Mouse (Mus musculus) gastrocnemius, postnatal 4 days (tissue): Measurements from ENCODE around the gene Stx1b. TPM values are rescaled to one million over a fixed set of nuclear protein-coding genes. Genes with fewer than 3 reads are reported as not detected.
"Not testable (repeated sequence)": the region's sequence is repeated elsewhere in the genome, so short reads cannot be mapped to it uniquely, and the experiment has no call there.

ENCODE experiments used
- DNase-seq, 2 experiments: peaks; one replicate each; pipeline ENCODE4 v3.0.0; 2021 to 2022; ENCODE audit warnings: low spot score in 2 of 2, mixed read lengths in 2 of 2
- long read RNA-seq, 2 experiments: library from polyadenylated mRNA; stranded (forward); transcript quantifications; one replicate each; pipeline ENCODE4 v2.0.0; 2021
- total RNA-seq, 2 experiments: library from RNA; stranded (reverse); gene quantifications; 2 replicates each; pipeline ENCODE4 v1.2.3; 2021

The Stx1b gene
- 1 to 10 TPM; 4.7 to 6.3 TPM for total RNA-seq
- long read RNA-seq, experiment 1, result 0 reads
- long read RNA-seq, experiment 2, partial matches to known transcripts, result 0 of 2 reads
- long read RNA-seq, experiment 2, other reads (novel, unspliced or antisense), result 2 of 2 reads

DNA sequence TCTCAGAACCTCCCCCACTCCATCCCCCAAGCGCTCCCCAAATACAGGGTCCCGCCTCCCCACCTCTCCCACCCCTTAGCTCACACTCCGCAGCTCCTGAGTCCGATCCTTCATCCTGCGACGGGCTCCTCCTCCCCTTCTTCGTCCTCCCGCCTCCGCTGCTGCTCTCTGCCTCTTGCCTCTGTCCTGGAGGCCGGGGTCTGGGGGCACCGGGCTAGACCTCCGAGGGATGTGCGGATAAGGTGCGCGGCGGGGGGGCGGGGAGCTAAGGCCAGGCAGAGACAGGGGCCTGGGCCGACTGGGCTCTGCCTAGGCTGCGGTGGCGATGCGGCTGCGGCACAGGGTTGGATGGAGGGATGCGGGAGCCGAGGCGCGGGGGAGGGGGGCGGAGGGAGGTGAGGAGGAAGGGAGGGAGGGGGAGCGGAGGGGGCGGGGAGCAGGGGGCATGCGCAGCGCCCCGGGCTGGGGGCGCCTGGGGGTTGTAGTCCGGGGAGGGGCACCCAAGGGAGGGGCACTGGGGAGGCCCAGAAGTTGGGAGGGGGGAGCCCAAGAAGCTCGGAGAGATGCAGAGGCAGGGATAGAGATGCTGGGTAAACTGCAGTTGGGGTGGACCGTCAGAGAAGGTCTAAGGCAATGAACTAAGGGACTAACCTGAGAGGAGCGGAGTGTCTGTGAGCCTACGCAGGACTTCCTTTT is at the start of gene Stx1b, which contains the start of gene Stx4a:
TSS of gene Stx1b (minus strand) at position 374 of the 696 bp plus-strand sequence.
TSS of gene Stx4a (plus strand) at position 119 of the 696 bp plus-strand sequence.
- peak; percentile 55 to 64 for DNase-seq

DNA sequence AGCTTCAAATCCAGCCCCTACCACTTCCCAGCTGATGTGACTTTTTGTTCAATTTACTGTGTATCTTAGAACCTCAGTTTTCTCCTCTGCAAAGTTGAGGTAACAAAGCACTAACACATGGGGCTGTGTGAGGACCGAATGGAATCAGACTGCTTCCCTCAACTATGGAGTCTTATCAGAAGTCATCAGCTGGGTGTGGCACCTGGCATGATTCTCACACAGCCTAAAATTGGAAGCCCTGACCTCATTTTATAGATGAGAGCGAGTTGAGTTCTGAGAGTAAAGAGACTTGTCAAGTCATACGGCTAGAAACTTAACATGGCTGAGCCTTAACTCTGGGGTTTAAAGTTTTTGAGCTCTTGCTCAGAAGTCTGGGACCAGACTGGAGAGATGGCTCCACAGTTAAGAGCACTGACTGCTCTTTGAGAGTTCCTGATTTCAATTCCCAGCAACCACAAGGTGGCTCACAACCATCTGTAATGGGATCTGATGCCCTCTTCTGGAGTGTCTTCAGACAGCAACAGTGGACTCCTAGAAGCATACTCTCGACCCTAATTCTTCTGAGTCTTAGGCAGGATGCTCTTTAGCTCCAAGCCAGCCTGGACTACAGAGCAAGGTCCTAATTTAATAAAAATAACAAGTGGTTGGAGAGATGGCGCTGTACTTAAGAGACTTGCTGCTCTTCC is 45.9 kb upstream of the Stx1b start:
- no peak for DNase-seq

DNA sequence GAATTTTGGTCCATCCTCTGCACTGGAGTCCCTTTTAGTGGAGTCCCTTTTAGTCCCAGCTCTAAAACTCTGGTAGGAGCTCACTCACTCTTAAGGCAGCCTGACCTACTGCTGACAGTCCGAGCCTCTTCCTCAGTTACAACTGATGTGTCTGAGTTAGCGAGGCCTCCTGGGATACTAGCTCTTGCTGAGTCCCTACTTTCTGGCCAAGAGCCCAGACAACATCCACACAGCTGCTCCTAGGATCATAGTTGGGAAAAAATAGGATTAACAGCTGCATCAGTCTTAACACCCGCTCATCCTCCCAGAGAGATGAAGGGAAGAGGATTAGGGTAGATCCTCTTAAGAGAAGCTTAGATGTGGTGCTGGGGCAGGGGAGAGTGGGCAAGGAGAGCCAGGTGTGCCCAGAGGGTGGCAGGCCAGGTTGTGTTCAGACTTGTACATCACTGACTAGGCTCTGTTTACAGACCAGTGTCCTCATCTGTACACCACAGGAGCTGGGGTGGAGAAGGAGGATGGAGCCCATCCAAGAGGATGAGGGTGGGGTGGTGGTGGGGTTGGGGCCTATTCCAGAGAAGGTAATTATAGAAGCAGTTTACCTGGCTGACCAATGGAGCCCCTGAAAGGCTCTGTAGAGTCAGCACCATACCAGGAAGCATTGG is 44.9 kb upstream of the Stx1b start:
- DNase-seq, result peak in 1 of 2 experiments; percentile 58

DNA sequence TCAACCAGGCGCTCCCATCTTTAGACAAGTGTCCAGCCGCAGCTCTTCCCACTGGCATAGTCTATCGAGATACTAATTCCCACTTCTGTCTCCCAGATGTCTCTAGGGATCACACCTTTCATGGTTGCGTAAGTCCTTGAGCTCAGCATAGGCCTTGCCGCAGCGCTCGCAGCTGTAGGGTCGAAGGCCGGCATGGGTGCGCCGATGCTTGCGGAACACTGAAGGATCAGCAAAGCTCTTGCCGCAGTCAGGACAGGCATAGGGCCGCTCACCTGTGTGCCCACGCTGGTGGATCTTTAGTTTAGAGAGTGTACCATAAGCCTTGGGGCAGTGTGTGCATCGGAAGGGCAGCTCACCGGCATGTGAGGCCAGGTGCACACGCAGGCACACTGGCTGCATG is 43.3 kb upstream of the Stx1b start:
- no peak for DNase-seq

DNA sequence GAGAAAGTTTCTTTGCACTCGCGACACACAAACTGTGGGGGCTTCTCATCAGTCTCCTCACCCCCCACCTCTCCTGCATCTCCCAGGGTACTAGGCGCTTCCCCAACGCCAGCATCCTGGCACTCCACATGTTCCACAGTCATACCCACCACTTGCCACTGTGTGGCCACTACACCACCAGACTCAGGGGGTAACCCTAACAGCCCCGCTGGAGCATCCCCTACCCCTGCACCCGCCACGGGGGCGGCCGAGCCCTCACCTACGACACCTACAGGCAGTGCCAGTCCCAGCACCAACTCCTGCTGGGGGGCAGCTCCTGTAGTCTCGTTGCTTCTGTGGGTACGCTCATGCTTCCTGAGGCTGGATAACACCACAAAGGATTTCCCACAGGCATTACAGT is 42.1 kb upstream of the Stx1b start:
- no peak for DNase-seq

DNA sequence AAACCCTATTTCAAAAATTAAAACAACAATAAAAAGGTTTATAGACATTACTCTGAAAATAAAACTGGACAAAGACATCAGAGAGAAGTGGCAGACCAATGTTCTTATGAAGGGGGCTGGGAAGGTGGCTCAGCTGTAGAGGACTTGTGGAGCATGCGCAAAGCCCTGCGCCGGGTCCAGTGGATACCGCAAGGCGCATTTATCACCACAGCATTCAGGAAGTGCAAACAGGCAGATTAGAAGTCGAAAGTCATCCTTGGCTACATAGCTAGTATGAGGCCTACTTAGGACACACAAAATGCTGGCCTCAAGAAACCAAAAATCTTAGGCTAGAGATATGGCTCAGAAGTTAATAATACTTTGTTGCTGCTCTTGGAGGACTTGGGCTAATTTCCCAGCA is 33.9 kb upstream of the Stx1b start:
- no peak for DNase-seq

DNA sequence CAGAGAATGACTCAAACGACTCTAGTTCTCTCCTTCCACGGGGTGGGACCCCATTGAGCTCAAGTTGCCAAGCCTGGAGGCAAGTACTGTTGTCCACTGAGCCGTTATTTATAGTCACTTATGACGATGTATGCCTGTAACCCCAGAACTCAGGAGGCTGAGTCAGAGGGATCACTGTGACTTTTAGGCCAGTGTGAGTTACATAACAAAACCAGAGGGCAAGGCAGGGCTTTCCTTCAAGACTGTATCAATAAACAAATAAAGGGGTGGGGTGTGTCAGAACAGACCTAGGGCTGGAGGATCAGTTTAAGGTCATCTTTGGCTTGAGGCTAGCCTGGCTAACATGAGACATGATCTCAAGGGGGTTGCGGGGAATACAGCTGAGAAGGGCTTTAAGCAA is 26.6 kb upstream of the Stx1b start:
- DNase-seq, result no peak

DNA sequence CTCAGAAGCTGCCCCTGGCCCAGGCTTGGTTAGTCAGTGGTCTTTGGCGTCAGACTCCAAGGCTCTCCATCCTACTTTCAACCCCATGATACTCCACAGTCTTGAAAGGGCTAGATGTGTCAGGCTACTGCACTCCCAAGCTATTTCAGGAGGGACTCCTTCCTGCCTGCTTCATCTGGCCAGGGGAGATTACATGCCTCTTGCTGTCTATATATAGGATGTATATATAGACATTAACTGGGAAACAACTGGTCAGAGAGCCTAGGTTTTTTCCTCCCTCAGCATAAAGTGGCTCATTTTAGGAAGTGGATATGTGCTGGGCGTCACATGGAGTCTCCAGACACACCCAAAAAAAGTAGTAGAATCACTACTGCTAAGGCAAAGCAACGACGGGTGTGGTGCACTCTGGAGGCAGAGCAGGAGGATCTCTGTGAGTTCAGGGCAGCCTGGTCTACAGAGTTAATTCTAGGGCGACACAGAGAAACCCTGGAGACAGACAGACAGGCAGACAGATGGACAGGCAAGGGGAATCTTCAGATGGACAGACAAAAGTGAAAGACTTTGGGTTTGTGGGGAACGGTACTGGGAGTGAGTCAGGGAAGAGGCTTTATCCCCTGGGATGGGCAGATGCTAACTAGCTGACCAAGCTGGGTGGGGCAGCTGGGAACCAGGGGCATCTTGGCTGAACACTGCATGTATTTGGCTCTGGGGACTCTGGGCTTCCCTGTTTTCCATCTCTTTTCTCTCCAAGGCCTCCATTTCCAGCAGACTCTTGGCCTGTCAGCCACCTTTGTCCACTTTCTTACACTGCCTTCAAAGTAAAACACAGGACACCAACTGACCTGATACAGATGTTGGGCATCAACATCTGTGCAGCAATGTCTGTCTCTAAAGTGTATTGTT is 25.9 kb upstream of the Stx1b start:
- no peak for DNase-seq

DNA sequence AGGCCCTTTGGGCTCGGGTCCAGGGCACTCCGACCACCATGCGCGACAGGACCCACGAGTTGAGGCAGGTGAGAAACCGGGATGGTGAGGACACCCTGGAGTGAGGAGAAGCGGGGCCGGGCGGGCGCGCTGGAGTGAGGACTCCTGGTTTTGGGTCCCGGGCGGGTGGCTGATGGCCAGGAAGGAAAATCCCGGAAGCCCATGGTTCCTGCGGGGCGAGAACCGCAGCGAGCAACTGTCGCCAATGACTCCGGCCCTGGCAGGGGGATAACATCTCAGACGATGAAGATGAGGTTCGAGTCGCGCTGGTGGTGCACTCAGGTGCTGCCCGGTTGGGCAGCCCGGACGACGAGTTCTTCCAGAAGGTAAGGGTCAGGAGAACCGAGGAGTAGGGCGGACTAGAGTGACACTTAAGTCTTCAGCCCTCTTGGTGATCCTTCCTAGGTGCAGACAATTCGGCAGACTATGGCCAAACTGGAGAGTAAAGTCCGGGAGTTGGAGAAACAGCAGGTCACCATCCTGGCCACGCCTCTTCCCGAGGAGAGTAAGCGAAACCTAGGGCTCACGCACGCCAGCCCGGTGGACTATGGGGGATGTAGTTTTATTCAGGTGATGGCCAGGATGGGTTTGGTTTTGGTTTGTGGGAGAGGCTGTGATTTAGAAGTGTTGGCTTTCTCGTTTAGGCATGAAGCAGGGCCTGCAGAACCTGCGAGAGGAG is 17.8 kb upstream of the Stx1b start:
- peak; percentile 58 to 81 for DNase-seq

DNA sequence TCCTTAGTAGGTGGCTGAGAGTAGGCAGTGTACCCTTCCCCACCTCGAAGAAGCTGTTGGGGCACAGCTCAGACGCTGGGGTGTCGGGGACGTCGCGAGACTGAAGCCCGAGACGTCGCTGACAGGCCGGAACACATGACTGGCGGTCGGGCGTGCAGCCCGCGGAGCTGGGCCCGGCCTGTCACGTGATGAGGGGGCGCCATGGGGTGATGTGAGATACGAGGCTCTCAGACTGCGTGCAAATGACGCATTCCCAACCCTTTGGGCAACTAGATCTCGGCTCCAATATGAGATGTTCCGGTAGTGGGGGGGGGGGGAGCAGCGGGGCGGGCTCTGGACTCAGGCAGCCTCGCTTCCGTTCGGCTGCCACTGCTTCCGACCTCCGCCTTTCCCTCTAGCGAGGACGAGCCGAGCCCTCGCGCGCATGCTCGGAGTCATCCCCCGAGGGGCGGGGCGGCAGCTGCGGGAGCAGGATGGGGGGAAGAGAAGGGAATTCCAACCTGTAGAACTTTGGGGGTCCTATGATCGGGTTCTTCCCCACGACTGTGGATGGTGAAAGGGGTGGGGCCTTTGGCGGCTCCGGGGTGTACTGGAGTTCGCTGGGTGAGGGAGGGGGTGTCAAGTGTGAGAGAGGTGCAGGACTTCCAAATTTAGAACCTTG is 17.1 kb upstream of the Stx1b start:
- DNase-seq, result peak; percentile 94 to 96

DNA sequence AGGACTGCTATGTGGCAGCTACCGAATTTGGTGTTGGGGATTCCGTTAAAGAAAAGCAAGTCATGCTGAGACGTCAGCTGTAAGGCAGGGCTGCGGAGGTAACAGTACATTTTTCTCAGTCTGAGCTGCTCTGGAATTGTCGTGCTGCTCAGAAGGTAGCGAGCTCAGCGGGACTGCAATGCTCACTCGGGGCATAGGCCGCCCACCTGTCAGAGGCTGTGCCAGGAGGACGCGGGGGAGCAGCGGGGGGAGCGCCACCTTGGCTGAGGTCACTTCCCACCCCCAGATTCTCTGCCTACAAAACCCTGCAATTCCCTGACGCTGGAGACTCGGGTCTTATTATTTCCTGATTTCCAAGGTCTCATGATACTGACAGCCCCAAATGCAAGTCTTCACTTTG is 16.5 kb upstream of the Stx1b start:
- peak in 1 of 2 experiments; percentile 58 for DNase-seq

DNA sequence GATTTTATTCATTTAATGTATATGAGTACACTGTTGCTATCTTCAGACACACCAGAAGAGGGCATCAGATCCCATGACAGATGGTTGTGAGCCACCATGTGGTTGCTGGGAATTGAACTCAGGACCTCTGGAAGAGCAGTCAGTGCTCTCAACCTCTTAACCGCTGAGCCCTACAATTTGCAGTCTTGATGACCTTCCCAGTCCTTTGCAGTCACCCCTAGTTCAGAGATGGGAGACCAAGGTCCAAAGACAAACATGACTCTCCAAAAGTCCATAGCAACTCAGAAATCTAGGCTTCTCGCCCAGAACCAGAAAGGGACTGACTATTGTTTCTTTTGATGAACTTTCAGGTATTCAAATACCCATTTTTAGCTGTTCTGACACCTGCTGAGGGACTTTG is 15.7 kb upstream of the Stx1b start:
- DNase-seq, result not testable (repeated sequence)

DNA sequence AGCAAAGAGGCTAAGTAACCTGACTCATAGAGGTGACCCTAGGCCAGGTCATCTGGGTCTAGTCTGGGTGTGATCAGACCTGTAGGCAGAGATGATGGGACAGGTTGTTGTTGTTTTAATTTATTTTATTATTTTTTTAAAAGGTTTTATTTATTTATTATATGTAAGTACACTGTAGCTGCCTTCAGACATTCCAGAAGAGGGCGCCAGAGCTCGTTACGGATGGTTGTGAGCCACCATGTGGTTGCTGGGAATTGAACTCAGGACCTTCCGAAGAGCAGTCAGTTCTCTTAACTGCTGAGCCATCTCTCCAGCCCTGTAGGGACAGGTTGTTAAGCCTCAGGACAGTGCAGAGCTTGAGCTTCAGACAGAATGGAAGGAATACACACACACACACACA is 13.5 kb upstream of the Stx1b start:
- DNase-seq, result not testable (repeated sequence)

DNA sequence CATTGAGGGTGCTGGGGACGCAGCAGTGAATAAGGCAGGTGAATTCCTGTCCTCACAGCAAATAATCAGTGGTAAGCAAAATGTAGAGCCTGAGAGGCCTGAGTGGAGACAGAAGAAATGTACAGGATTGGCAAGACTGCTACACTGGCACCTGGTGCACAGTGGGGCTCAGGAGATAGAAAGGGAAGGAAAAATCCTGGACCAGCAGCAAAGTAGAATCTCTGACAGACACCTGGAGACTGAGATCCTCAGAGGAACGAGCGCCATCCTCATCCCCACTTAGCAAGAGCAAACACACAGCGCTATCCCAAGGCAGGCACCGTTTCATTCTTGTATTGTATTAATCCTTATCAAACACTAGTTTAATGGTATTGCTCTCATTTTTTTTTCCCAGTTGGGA is 13.1 kb upstream of the Stx1b start:
- no peak for DNase-seq

DNA sequence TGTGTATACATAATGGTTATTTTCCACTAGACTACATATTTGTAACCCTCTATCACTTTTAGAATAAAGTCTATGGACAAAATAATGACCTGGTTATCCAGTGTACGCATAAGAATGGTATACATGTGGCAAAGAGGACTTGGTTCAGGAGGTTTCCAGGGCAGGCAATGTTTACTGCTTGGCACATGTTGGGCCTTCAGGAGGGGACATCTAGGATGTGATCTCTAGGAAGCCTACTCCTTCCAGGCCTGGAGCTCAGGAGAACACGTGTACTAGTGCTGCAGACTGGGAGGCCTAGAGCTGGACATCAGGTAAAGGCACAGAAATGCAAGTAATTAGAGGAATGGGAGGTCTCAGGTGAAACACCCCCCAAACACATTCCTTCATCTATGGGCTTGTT is 11.2 kb upstream of the Stx1b start:
- DNase-seq, result no peak

DNA sequence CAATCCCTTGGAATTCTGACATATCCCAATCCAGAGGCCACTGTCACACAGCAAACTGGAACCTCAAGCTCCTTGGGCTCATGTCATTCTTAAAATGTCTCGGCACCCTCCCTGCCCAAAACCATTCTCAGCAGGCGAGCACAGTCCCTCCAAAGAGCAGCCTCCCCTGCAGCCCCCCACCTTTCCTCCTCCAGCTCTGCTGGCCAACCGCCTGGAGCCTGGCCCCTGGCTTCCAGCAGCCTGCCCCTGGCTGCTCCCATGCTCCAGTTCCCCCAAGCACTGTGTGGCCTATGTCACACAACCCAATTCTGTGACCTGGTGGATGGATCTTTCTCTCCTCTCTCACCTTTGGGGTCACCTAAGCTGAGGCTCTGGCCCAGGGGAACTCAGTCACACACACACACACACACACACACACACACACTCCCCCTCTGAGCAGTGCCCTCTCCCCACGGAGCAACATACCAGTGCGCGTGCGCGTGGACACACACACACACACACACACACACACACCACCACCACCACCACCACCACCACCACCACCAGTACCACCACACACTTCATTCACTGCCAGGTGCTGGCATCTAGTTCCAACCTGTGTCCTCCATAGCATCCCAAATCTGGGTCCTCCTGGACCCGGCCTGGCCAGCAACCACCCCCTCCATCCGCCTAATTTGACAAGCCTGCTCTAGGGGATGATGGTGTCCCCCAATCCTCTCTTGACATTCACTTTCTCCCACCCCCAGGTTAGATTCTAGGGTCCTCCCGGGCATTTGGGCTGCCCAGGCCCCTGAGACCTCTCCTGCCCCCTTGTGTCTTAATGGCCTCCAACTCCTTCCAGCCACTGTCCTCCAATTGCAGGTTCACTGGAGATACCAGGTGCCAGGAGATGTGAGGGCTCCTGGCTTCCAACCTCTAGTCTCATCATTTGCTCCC is 845 bp downstream of the Stx1b start:
- DNase-seq, result no peak

DNA sequence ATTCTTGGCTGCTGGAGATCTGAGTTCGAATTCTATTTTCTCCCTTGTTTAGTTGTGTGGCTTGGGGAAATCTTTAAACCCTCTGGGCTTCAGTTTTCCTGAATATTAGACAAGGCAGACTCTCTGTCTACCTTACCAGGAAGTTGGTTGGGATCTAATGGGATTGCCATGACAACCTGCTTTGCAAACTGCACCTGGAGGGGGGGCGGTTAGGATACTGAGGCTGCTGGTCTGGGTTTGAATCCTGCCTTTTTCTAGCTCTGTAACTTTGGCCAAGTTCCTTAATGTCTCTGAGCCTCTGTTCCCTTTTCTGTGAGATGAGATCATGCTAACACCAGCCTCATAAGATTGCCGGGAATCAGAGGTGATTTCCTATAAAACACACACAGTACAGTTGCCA is 1.9 kb downstream of the Stx1b start:
- DNase-seq, result no peak

DNA sequence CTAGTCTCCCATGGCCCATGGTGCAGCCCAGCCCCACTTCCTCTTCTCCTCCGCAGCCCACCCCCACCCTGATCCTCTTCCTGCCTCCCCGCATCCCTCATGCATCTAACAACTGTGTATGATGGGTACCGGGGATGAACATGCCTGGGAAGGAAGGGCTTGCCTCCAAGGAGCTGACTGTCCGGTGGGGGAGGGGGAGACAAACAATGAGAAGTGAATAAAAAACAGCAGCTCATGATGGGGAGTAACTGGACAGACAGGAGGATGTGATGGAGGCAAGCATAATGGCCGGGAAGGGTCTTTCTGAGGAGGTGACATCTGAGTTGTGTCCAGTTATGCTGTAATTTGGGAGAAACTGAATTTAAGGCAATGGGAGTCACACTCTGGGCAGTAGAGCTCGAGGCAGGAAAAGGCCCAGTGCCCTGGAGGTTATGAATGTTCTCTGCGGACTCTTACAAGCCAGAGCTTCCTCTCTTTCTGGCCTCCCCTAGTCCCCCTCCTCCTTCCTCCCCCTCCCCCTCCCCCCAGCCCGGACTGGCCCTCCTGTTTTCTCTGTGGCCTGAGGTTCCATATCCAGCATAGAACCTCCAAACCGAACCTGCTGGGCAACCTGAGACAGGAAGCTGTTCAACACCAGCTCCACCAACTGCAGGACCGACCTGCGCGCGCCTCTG is 3.4 kb downstream of the Stx1b start:
- no peak for DNase-seq
